ENCODE assay signal across 25 mouse cellular contexts in genomic region chr11:82608963-82609362, GRCm38 (mm10).
DNase-seq lines count a peak whose midpoint lies in the region; ATAC-seq and TF ChIP-seq lines count a peak whose summit lies in the region.
"Had no signal": no experiment of that assay in that cellular context is flagged by ENCODE, and none has a peak within 500 bp of the region (broad histone marks: within the 10 kb centered on the region; RNA-seq: fewer than 3 reads in every experiment).

No protein-coding gene starts in this region.

- no peak overlapping the region for H3K9ac ChIP-seq in hindbrain, embryonic 15.5 days
- H3K9ac ChIP-seq in neural tube, embryonic 13.5 days, result no peak overlapping the region
- no peak overlapping the region for H3K9ac ChIP-seq in forebrain, postnatal 0 days
- H3K9ac ChIP-seq: embryonic facial prominence, embryonic 15.5 days; forebrain, embryonic 15.5 days; liver, embryonic 13.5 days; neural tube, embryonic 12.5 days had no signal

- no peaks in the 10 kb centered on the region for H3K27me3 ChIP-seq in hindbrain, embryonic 15.5 days
- H3K27me3 ChIP-seq in hindbrain, embryonic 10.5 days (ENCODE audit: insufficient read depth, poor library complexity, severe bottlenecking), result peaks cover 9% of the 10 kb centered on the region; the same call in 1 of the 2 replicates
- no peaks in the 10 kb centered on the region for H3K27me3 ChIP-seq in neural tube, embryonic 13.5 days
- H3K27me3 ChIP-seq in forebrain, postnatal 0 days (ENCODE audit: insufficient read depth, low read length), result no peaks in the 10 kb centered on the region
- H3K27me3 ChIP-seq: embryonic facial prominence, embryonic 15.5 days; forebrain, embryonic 15.5 days; liver, embryonic 13.5 days; neural tube, embryonic 12.5 days had no signal

- no peaks in the 10 kb centered on the region; the same call in 1 of the 2 replicates for H3K4me1 ChIP-seq in hindbrain, embryonic 15.5 days (replicated peaks)
- H3K4me1 ChIP-seq in hindbrain, embryonic 10.5 days (replicated peaks), result no peaks in the 10 kb centered on the region
- H3K4me1 ChIP-seq in neural tube, embryonic 13.5 days (replicated peaks), result peaks cover 17% of the 10 kb centered on the region
- no peaks in the 10 kb centered on the region for H3K4me1 ChIP-seq in forebrain, postnatal 0 days (ENCODE audit: insufficient read depth)
- H3K4me1 ChIP-seq: embryonic facial prominence, embryonic 15.5 days; forebrain, embryonic 15.5 days; liver, embryonic 13.5 days; neural tube, embryonic 12.5 days had no signal

- WGBS in hindbrain, embryonic 15.5 days, result 59% methylated on average over 1 of the region's 1 CpGs
- WGBS in hindbrain, embryonic 10.5 days, result 46% methylated on average over 1 of the region's 1 CpGs
- WGBS in neural tube, embryonic 13.5 days, result 40% methylated on average over 1 of the region's 1 CpGs
- 41% methylated on average over 1 of the region's 1 CpGs for WGBS in forebrain, postnatal 0 days

- TF ChIP-seq CTCF in forebrain, postnatal 0 days (IDR thresholded peaks at IDR 0.05; ENCODE audit: low read depth), result no peak

- no peak for ATAC-seq in hindbrain, embryonic 15.5 days (ENCODE audit: low FRiP score, low read depth)
- ATAC-seq in neural tube, embryonic 13.5 days (ENCODE audit: low read depth), result no peak
- no peak for ATAC-seq in forebrain, postnatal 0 days
- ATAC-seq: forebrain, embryonic 15.5 days; intestine, postnatal 0 days; Patski had no signal

- DNase-seq in hindbrain, embryonic 10.5 days (ENCODE audit: low spot score), result no peak
- no peak for DNase-seq in neural tube, embryonic 10.5 days (ENCODE audit: extremely low spot score, low spot score)
- peak; percentile 30 for DNase-seq in mesoderm, embryonic 11.5 days (ENCODE audit: low read depth, low spot score)
- no peak for DNase-seq in forebrain, postnatal 0 days
- DNase-seq in layer of hippocampus, adult 9-10 months (ENCODE audit: low spot score), result no peak
- DNase-seq: adrenal gland, adult 2 months; cerebellum, adult 2 months; cerebellum, postnatal 36 days; gastrocnemius, postnatal 36 days; heart, adult 2 months; kidney, postnatal 25 days; layer of hippocampus, postnatal 36 days; liver, embryonic 13.5 days; lung, adult 2 months; lung, postnatal 14 days; right cerebral cortex, postnatal 14 days had no signal

- H3K4me2 ChIP-seq in hindbrain, embryonic 15.5 days, result no peak overlapping the region
- H3K4me2 ChIP-seq in neural tube, embryonic 13.5 days, result no peak overlapping the region
- no peak overlapping the region for H3K4me2 ChIP-seq in forebrain, postnatal 0 days (ENCODE audit: low read depth)
- H3K4me2 ChIP-seq: embryonic facial prominence, embryonic 15.5 days; forebrain, embryonic 15.5 days; liver, embryonic 13.5 days; neural tube, embryonic 12.5 days had no signal

- no peak overlapping the region for H3K4me3 ChIP-seq in hindbrain, embryonic 15.5 days
- H3K4me3 ChIP-seq in hindbrain, embryonic 10.5 days, result no peak overlapping the region
- H3K4me3 ChIP-seq in neural tube, embryonic 13.5 days, result no peak overlapping the region
- H3K4me3 ChIP-seq in forebrain, postnatal 0 days (ENCODE audit: low read depth, low read length), result no peak overlapping the region
- H3K4me3 ChIP-seq: embryonic facial prominence, embryonic 15.5 days; forebrain, embryonic 15.5 days; heart, adult 2 months; layer of hippocampus, adult 2 months; liver, embryonic 13.5 days; neural tube, embryonic 12.5 days had no signal

- H3K27ac ChIP-seq in hindbrain, embryonic 15.5 days (replicated peaks), result peak overlapping the region; percentile 31; the same call in 1 of the 2 replicates
- H3K27ac ChIP-seq in hindbrain, embryonic 10.5 days, result no peak overlapping the region
- peak overlapping the region; percentile 64 for H3K27ac ChIP-seq in neural tube, embryonic 13.5 days (replicated peaks)
- no peak overlapping the region for H3K27ac ChIP-seq in forebrain, postnatal 0 days (ENCODE audit: low read depth, low read length)
- H3K27ac ChIP-seq: embryonic facial prominence, embryonic 15.5 days; forebrain, embryonic 15.5 days; heart, adult 2 months; layer of hippocampus, adult 2 months; liver, embryonic 13.5 days; neural tube, embryonic 12.5 days; stomach, postnatal 0 days had no signal

- no peaks in the 10 kb centered on the region for H3K36me3 ChIP-seq in hindbrain, embryonic 15.5 days
- H3K36me3 ChIP-seq in hindbrain, embryonic 10.5 days, result no peaks in the 10 kb centered on the region
- H3K36me3 ChIP-seq in neural tube, embryonic 13.5 days, result no peaks in the 10 kb centered on the region
- H3K36me3 ChIP-seq in forebrain, postnatal 0 days (ENCODE audit: insufficient read depth), result no peaks in the 10 kb centered on the region
- H3K36me3 ChIP-seq: embryonic facial prominence, embryonic 15.5 days; forebrain, embryonic 15.5 days; liver, embryonic 13.5 days; neural tube, embryonic 12.5 days had no signal

- no peaks in the 10 kb centered on the region for H3K9me3 ChIP-seq in hindbrain, embryonic 15.5 days
- H3K9me3 ChIP-seq in hindbrain, embryonic 10.5 days, result no peaks in the 10 kb centered on the region
- no peaks in the 10 kb centered on the region for H3K9me3 ChIP-seq in neural tube, embryonic 13.5 days
- H3K9me3 ChIP-seq in forebrain, postnatal 0 days (ENCODE audit: low read length), result no peaks in the 10 kb centered on the region
- H3K9me3 ChIP-seq: embryonic facial prominence, embryonic 15.5 days; forebrain, embryonic 15.5 days; liver, embryonic 13.5 days; neural tube, embryonic 12.5 days had no signal

Comparison
In these comparisons a context has a peak if more than half of its experiments do, and no peak if none do; other contexts are left out.
1. H3K27ac ChIP-seq: peak in hindbrain, embryonic 15.5 days (single experiment) and neural tube, embryonic 13.5 days (single experiment); none in hindbrain, embryonic 10.5 days (single experiment) and forebrain, postnatal 0 days (single experiment).